Mouse (Mus musculus): ENCODE data around the gene Tut1.

- TF ChIP-seq ZNF384 (IDR thresholded peaks at IDR 0.05; ENCODE audit: low read depth, low read length) = no peak
- no peak for TF ChIP-seq HCFC1 (IDR thresholded peaks at IDR 0.05; ENCODE audit: borderline replicate concordance, insufficient read depth, low read length)
- no peak for TF ChIP-seq ZC3H11A (IDR thresholded peaks at IDR 0.05; ENCODE audit: borderline replicate concordance, low read depth, low read length)
Observed at GRCm38 (mm10) chr19:8920073-8920736, 33.4 kb upstream of the Tut1 start, which contains the start of gene B3gat3.
